Mouse (Mus musculus) liver, adult 2 months (tissue): Measurements from ENCODE around the gene Rheb.

ENCODE experiments used
- CTCF ChIP-seq: fragments of 200-500 bp; IDR thresholded peaks from 2 replicates; pipeline ENCODE4 v1.5.1; 2011; ENCODE audit warnings: low read depth, low read length, control low read depth
- POLR2A ChIP-seq: fragments of 200-500 bp; IDR thresholded peaks from 2 replicates; pipeline ENCODE4 v1.6.1; 2011; ENCODE audit warnings: low read length, control low read depth; ENCODE audit not compliant: insufficient read depth; ENCODE audit errors: extremely low read depth

GRCm38 (mm10) chr5:24778843-24779140, 63.6 kb downstream of the Rheb start:
- TF ChIP-seq POLR2A = no peak
- TF ChIP-seq CTCF = no peak
